Mouse (Mus musculus) spleen, adult 2 months (tissue): ENCODE measurements around the gene Spg21.

Experiments used
- CTCF ChIP-seq: fragments of 200-500 bp; IDR thresholded peaks from 2 replicates; pipeline ENCODE4 v1.5.1; 2011; ENCODE audit warnings: mild to moderate bottlenecking, inconsistent platforms; ENCODE audit not compliant: insufficient read depth, insufficient read length, insufficient replicate concordance; ENCODE audit errors: extremely low read depth
- POLR2A ChIP-seq: fragments of 200-500 bp; IDR thresholded peaks from 2 replicates; pipeline ENCODE4 v1.6.1; 2011; ENCODE audit warnings: low read depth, low read length, inconsistent platforms

DNA sequence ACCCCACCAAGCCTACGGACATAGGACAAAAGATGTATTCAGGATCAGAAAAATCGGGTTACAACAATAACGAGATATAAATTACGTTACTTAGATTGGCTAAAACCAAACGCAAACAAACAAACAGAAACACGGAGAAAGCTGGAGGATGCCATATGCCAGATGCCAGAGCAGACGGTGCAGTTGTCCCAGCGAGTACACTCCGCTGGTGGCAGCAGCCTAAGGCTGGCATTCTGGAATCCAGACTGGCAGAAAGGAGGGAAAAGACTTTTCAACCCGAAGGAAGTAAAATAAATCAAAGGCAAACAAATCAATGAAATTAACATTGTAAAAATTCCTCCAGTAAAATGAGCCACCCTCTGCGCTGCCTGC, 59.7 kb downstream of the Spg21 start:
- TF ChIP-seq POLR2A (no peak), CTCF (no peak)
